Mouse (Mus musculus): ENCODE results near the gene Npas3. TPM values are rescaled to one million over a fixed set of nuclear protein-coding genes. Genes with fewer than 3 reads are reported as not detected.

Npas3 gene
- polyA plus RNA-seq, 1 experiment from 2014 or later = 4.5 TPM

GRCm38 (mm10) chr12:53722156-53722555 is 473.7 kb downstream of the Npas3 start:
- Histone ChIP-seq H3K27ac (ENCODE audit: low read length) (no peak overlapping the region), H3K9me3 (ENCODE audit: control insufficient read depth, low read depth, low read length) (no peaks in the 10 kb centered on the region), H3K9ac (replicated peaks; ENCODE audit: low read depth, low read length) (no peak overlapping the region), H3K27me3 (ENCODE audit: control insufficient read depth, insufficient read depth, low read length) (no peaks in the 10 kb centered on the region), H3K4me3 (ENCODE audit: low read depth, low read length) (no peak overlapping the region), H3K4me2 (replicated peaks; ENCODE audit: low read depth, low read length) (no peak overlapping the region), H3K4me1 (ENCODE audit: control insufficient read depth, insufficient read depth, low read length) (no peaks in the 10 kb centered on the region), H3K36me3 (ENCODE audit: control insufficient read depth, insufficient read depth, low read length) (no peaks in the 10 kb centered on the region)
- no peak for ATAC-seq (ENCODE audit: insufficient number of reproducible peaks, insufficient read depth, low FRiP score, low read depth)
- 83% methylated on average over 7 of the region's 7 CpGs for WGBS

- no peak overlapping the region for H3K4me2 ChIP-seq (replicated peaks; ENCODE audit: low read depth, low read length)
- H3K4me3 ChIP-seq (ENCODE audit: low read depth, low read length) = no peak overlapping the region
- H3K36me3 ChIP-seq (ENCODE audit: control insufficient read depth, insufficient read depth, low read length) = no peaks in the 10 kb centered on the region
- 60% methylated on average over 15 of the region's 15 CpGs for WGBS
- H3K27ac ChIP-seq (ENCODE audit: low read length) = no peak overlapping the region
- no peak for ATAC-seq (ENCODE audit: insufficient number of reproducible peaks, insufficient read depth, low FRiP score, low read depth)
- H3K4me1 ChIP-seq (ENCODE audit: control insufficient read depth, insufficient read depth, low read length) = no peaks in the 10 kb centered on the region
- no peaks in the 10 kb centered on the region for H3K27me3 ChIP-seq (ENCODE audit: control insufficient read depth, insufficient read depth, low read length)
- H3K9ac ChIP-seq (replicated peaks; ENCODE audit: low read depth, low read length) = no peak overlapping the region
- no peaks in the 10 kb centered on the region for H3K9me3 ChIP-seq (ENCODE audit: control insufficient read depth, low read depth, low read length)
These were observed 474.5 kb downstream of the Npas3 start for GRCm38 (mm10) chr12:53722718-53723698.

- no peak overlapping the region for H3K4me2 ChIP-seq (replicated peaks; ENCODE audit: low read depth, low read length)
- H3K9ac ChIP-seq (replicated peaks; ENCODE audit: low read depth, low read length) = no peak overlapping the region
- 84% methylated on average over 5 of the region's 5 CpGs for WGBS
- H3K36me3 ChIP-seq (ENCODE audit: control insufficient read depth, insufficient read depth, low read length) = no peaks in the 10 kb centered on the region
- H3K4me3 ChIP-seq (ENCODE audit: low read depth, low read length) = no peak overlapping the region
- no peaks in the 10 kb centered on the region for H3K9me3 ChIP-seq (ENCODE audit: control insufficient read depth, low read depth, low read length)
- H3K27me3 ChIP-seq (ENCODE audit: control insufficient read depth, insufficient read depth, low read length) = no peaks in the 10 kb centered on the region
- H3K4me1 ChIP-seq (ENCODE audit: control insufficient read depth, insufficient read depth, low read length) = no peaks in the 10 kb centered on the region
- no peak overlapping the region for H3K27ac ChIP-seq (ENCODE audit: low read length)
- ATAC-seq (ENCODE audit: insufficient number of reproducible peaks, insufficient read depth, low FRiP score, low read depth) = no peak
These were observed 480.8 kb downstream of the Npas3 start for GRCm38 (mm10) chr12:53729275-53729674.

- no peaks in the 10 kb centered on the region for H3K27me3 ChIP-seq (ENCODE audit: control insufficient read depth, insufficient read depth, low read length)
- WGBS = 55% methylated on average over 16 of the region's 16 CpGs
- ATAC-seq (ENCODE audit: insufficient number of reproducible peaks, insufficient read depth, low FRiP score, low read depth) = no peak
- H3K9me3 ChIP-seq (ENCODE audit: control insufficient read depth, low read depth, low read length) = no peaks in the 10 kb centered on the region
- no peak overlapping the region for H3K4me3 ChIP-seq (ENCODE audit: low read depth, low read length)
- no peaks in the 10 kb centered on the region for H3K36me3 ChIP-seq (ENCODE audit: control insufficient read depth, insufficient read depth, low read length)
- no peaks in the 10 kb centered on the region for H3K4me1 ChIP-seq (ENCODE audit: control insufficient read depth, insufficient read depth, low read length)
- no peak overlapping the region for H3K9ac ChIP-seq (replicated peaks; ENCODE audit: low read depth, low read length)
- H3K4me2 ChIP-seq (replicated peaks; ENCODE audit: low read depth, low read length) = no peak overlapping the region
- no peak overlapping the region for H3K27ac ChIP-seq (ENCODE audit: low read length)
These were observed 490.2 kb downstream of the Npas3 start for GRCm38 (mm10) chr12:53738549-53739292.

- no peak overlapping the region for H3K27ac ChIP-seq (ENCODE audit: low read length)
- H3K27me3 ChIP-seq (ENCODE audit: control insufficient read depth, insufficient read depth, low read length) = no peaks in the 10 kb centered on the region
- no peak overlapping the region for H3K4me3 ChIP-seq (ENCODE audit: low read depth, low read length)
- 59% methylated on average over 5 of the region's 5 CpGs for WGBS
- no peak overlapping the region for H3K9ac ChIP-seq (replicated peaks; ENCODE audit: low read depth, low read length)
- no peaks in the 10 kb centered on the region for H3K9me3 ChIP-seq (ENCODE audit: control insufficient read depth, low read depth, low read length)
- H3K4me2 ChIP-seq (replicated peaks; ENCODE audit: low read depth, low read length) = no peak overlapping the region
- no peak for ATAC-seq (ENCODE audit: insufficient number of reproducible peaks, insufficient read depth, low FRiP score, low read depth)
- no peaks in the 10 kb centered on the region for H3K4me1 ChIP-seq (ENCODE audit: control insufficient read depth, insufficient read depth, low read length)
- H3K36me3 ChIP-seq (ENCODE audit: control insufficient read depth, insufficient read depth, low read length) = no peaks in the 10 kb centered on the region
These were observed 498.2 kb downstream of the Npas3 start for GRCm38 (mm10) chr12:53746653-53747052.

- Histone ChIP-seq H3K27ac (ENCODE audit: low read length) (no peak overlapping the region), H3K9me3 (ENCODE audit: control insufficient read depth, low read depth, low read length) (no peaks in the 10 kb centered on the region), H3K4me1 (ENCODE audit: control insufficient read depth, insufficient read depth, low read length) (peaks cover 7% of the 10 kb centered on the region; the same call in 1 of the 2 replicates), H3K4me2 (replicated peaks; ENCODE audit: low read depth, low read length) (no peak overlapping the region), H3K4me3 (ENCODE audit: low read depth, low read length) (no peak overlapping the region), H3K9ac (replicated peaks; ENCODE audit: low read depth, low read length) (no peak overlapping the region), H3K27me3 (ENCODE audit: control insufficient read depth, insufficient read depth, low read length) (no peaks in the 10 kb centered on the region), H3K36me3 (ENCODE audit: control insufficient read depth, insufficient read depth, low read length) (no peaks in the 10 kb centered on the region)
- no peak for ATAC-seq (ENCODE audit: insufficient number of reproducible peaks, insufficient read depth, low FRiP score, low read depth)
- WGBS = 66% methylated on average over 4 of the region's 4 CpGs
These were observed 500.9 kb downstream of the Npas3 start for GRCm38 (mm10) chr12:53749375-53749774.

GRCm38 (mm10) chr12:53752281-53753072 is 504.0 kb downstream of the Npas3 start:
- no peak overlapping the region for H3K9ac ChIP-seq (replicated peaks; ENCODE audit: low read depth, low read length)
- H3K4me1 ChIP-seq (ENCODE audit: control insufficient read depth, insufficient read depth, low read length) = peaks cover 7% of the 10 kb centered on the region; the same call in 1 of the 2 replicates
- no peak overlapping the region for H3K4me3 ChIP-seq (ENCODE audit: low read depth, low read length)
- 56% methylated on average over 13 of the region's 13 CpGs for WGBS
- ATAC-seq (ENCODE audit: insufficient number of reproducible peaks, insufficient read depth, low FRiP score, low read depth) = no peak
- H3K4me2 ChIP-seq (replicated peaks; ENCODE audit: low read depth, low read length) = no peak overlapping the region
- H3K27me3 ChIP-seq (ENCODE audit: control insufficient read depth, insufficient read depth, low read length) = no peaks in the 10 kb centered on the region
- H3K36me3 ChIP-seq (ENCODE audit: control insufficient read depth, insufficient read depth, low read length) = no peaks in the 10 kb centered on the region
- H3K27ac ChIP-seq (ENCODE audit: low read length) = peak overlapping the region; percentile 27; the same call in 1 of the 2 replicates
- no peaks in the 10 kb centered on the region for H3K9me3 ChIP-seq (ENCODE audit: control insufficient read depth, low read depth, low read length)

Measured in stomach, embryonic 14.5 days (tissue).